Mouse (Mus musculus) midbrain, embryonic 11.5 days (tissue): ENCODE measurements around the gene Il10rb. TPM values are rescaled to one million over a fixed set of nuclear protein-coding genes. Genes with fewer than 3 reads are reported as not detected.

Source experiments
- ATAC-seq: fragments of 200-750 bp; cut with Nextera tagmentation; 2 replicates; pipeline ENCODE4 v1.8.0; 2017; ENCODE audit warnings: moderate TSS enrichment, moderate library complexity; ENCODE audit not compliant: low FRiP score
- DNase-seq: peaks from one replicate; pipeline ENCODE4 v3.0.0; 2015; ENCODE audit warnings: low spot score; ENCODE audit errors: missing footprints
- H3K27ac ChIP-seq: fragments of 300-500 bp; sonication (generic); 2 replicates; pipeline ENCODE4 v1.5.1; 2014; ENCODE audit warnings: low read depth, low read length
- H3K27me3 ChIP-seq: fragments of 300-500 bp; sonication (generic); 2 replicates; pipeline ENCODE4 v1.6.1; 2014; ENCODE audit warnings: mild to moderate bottlenecking, low read length, moderate library complexity, mixed read lengths; ENCODE audit not compliant: control insufficient read depth, insufficient read depth
- H3K36me3 ChIP-seq: fragments of 300-500 bp; sonication (generic); 2 replicates; pipeline ENCODE4 v1.6.1; 2014; ENCODE audit warnings: mild to moderate bottlenecking, low read length, moderate library complexity, mixed read lengths; ENCODE audit not compliant: control insufficient read depth, insufficient read depth
- H3K4me1 ChIP-seq: fragments of 300-500 bp; sonication (generic); 2 replicates; pipeline ENCODE4 v1.6.1; 2014; ENCODE audit warnings: low read length; ENCODE audit not compliant: control insufficient read depth, insufficient read depth
- H3K4me2 ChIP-seq: fragments of 300-500 bp; sonication (generic); 2 replicates; pipeline ENCODE4 v1.6.1; 2014; ENCODE audit warnings: mild to moderate bottlenecking, moderate library complexity
- H3K4me3 ChIP-seq: fragments of 300-500 bp; sonication (generic); 2 replicates; pipeline ENCODE4 v1.5.1; 2014; ENCODE audit warnings: low read depth, low read length
- H3K9ac ChIP-seq: fragments of 300-500 bp; sonication (generic); 2 replicates; pipeline ENCODE4 v1.6.1; 2014; ENCODE audit warnings: low read length
- H3K9me3 ChIP-seq: fragments of 300-500 bp; sonication (generic); 2 replicates; pipeline ENCODE4 v1.6.1; 2016; ENCODE audit warnings: low read length; ENCODE audit not compliant: control insufficient read depth
- WGBS: fragments of 180-500 bp; shearing (Covaris S2); extraction: QIAGEN DNeasy Blood & Tissue Kit; methylation state at CpG from one replicate; pipeline ENCODE4 v1.1.7; 2014; 5-methylcytosine and 5-hydroxymethylcytosine counted together
- polyA plus RNA-seq: library from polyadenylated mRNA; unstranded; fragments of >200 nt; fragmentation: Nextera tagmentation; extraction: Ambion mirVana; gene quantifications from 2 replicates; pipeline ENCODE4 v1.2.1, GENCODE M21; 2014

Gene Il10rb
- 8.1 and 8.5 TPM in 2 replicates for polyA plus RNA-seq

- H3K27ac ChIP-seq = no peak within 1 kb of the TSS
- DNase-seq = peak; percentile 94
- peak within 1 kb of the TSS; percentile 100 for H3K4me2 ChIP-seq
- no peaks in the 10 kb centered on the region; the same call in 1 of the 2 replicates for H3K36me3 ChIP-seq
- H3K9me3 ChIP-seq = no peaks in the 10 kb centered on the region
- 8% methylated on average over 50 of the region's 51 CpGs for WGBS
- peak; percentile 83 for ATAC-seq
- peak within 1 kb of the TSS; percentile 68 for H3K4me3 ChIP-seq
- H3K9ac ChIP-seq = peak within 1 kb of the TSS; percentile 77
- peaks cover 3% of the 10 kb centered on the region; the same call in 1 of the 2 replicates for H3K4me1 ChIP-seq
- H3K27me3 ChIP-seq = no peaks in the 10 kb centered on the region
These were observed at the start of gene Il10rb for GRCm38 (mm10) chr16:91405640-91406584. TSS of gene Il10rb (plus strand) at chr16:91406164.

- Histone ChIP-seq H3K36me3 (no peaks in the 10 kb centered on the region), H3K4me2 (no peak overlapping the region), H3K27me3 (peaks cover 4% of the 10 kb centered on the region; the same call in 1 of the 2 replicates), H3K4me1 (no peaks in the 10 kb centered on the region), H3K27ac (no peak overlapping the region), H3K9ac (no peak overlapping the region), H3K9me3 (no peaks in the 10 kb centered on the region), H3K4me3 (no peak overlapping the region)
- ATAC-seq (no peak), DNase-seq (no peak)
- WGBS = 83% methylated on average over 10 of the region's 10 CpGs
These were observed 49.0 kb upstream of the Il10rb start for GRCm38 (mm10) chr16:91356760-91357525.

GRCm38 (mm10) chr16:91357526-91357900 is 48.5 kb upstream of the Il10rb start:
- H3K9me3 ChIP-seq = no peaks in the 10 kb centered on the region

GRCm38 (mm10) chr16:91358555-91358954 is 47.4 kb upstream of the Il10rb start:
- WGBS = 41% methylated on average over 8 of the region's 8 CpGs
- Histone ChIP-seq H3K4me2 (no peak overlapping the region), H3K4me1 (no peaks in the 10 kb centered on the region), H3K27me3 (no peaks in the 10 kb centered on the region), H3K9ac (no peak overlapping the region), H3K4me3 (no peak overlapping the region), H3K9me3 (no peaks in the 10 kb centered on the region), H3K27ac (no peak overlapping the region), H3K36me3 (no peaks in the 10 kb centered on the region)
- ATAC-seq (peak; percentile 30), DNase-seq (peak; percentile 99)

More at GRCm38 (mm10) chr16:91357526-91357900, 48.5 kb upstream of the Il10rb start:
- ATAC-seq (no peak), DNase-seq (no peak)
- Histone ChIP-seq H3K4me2 (no peak overlapping the region), H3K36me3 (no peaks in the 10 kb centered on the region), H3K27me3 (peaks cover 4% of the 10 kb centered on the region; the same call in 1 of the 2 replicates), H3K9ac (no peak overlapping the region), H3K4me3 (no peak overlapping the region), H3K4me1 (no peaks in the 10 kb centered on the region), H3K27ac (no peak overlapping the region)
- 60% methylated on average over 10 of the region's 10 CpGs for WGBS

- no peak overlapping the region for H3K9ac ChIP-seq
- no peak overlapping the region for H3K4me3 ChIP-seq
- H3K27me3 ChIP-seq = no peaks in the 10 kb centered on the region
- no peaks in the 10 kb centered on the region for H3K9me3 ChIP-seq
- WGBS = 94% methylated on average over 13 of the region's 13 CpGs
- no peak overlapping the region for H3K27ac ChIP-seq
- no peak overlapping the region for H3K4me2 ChIP-seq
- no peaks in the 10 kb centered on the region for H3K36me3 ChIP-seq
- DNase-seq (no peak), ATAC-seq (no peak)
- no peaks in the 10 kb centered on the region for H3K4me1 ChIP-seq
These were observed 46.4 kb upstream of the Il10rb start for GRCm38 (mm10) chr16:91359531-91359930.

- Histone ChIP-seq H3K36me3 (no peaks in the 10 kb centered on the region), H3K27me3 (no peaks in the 10 kb centered on the region), H3K9ac (no peak overlapping the region), H3K27ac (no peak overlapping the region), H3K4me3 (no peak overlapping the region), H3K4me2 (no peak overlapping the region), H3K4me1 (no peaks in the 10 kb centered on the region), H3K9me3 (no peaks in the 10 kb centered on the region)
- no peak for ATAC-seq
- WGBS = 53% methylated on average over 3 of the region's 3 CpGs
- peak; percentile 73 for DNase-seq
These were observed 45.8 kb upstream of the Il10rb start for GRCm38 (mm10) chr16:91360162-91360561.

GRCm38 (mm10) chr16:91362006-91362405 is 44.0 kb upstream of the Il10rb start:
- no peaks in the 10 kb centered on the region for H3K27me3 ChIP-seq
- ATAC-seq = no peak
- H3K4me1 ChIP-seq = no peaks in the 10 kb centered on the region
- H3K4me2 ChIP-seq = no peak overlapping the region
- WGBS = 68% methylated on average over 2 of the region's 2 CpGs
- no peak overlapping the region for H3K27ac ChIP-seq
- DNase-seq = no peak
- H3K4me3 ChIP-seq = no peak overlapping the region
- H3K9me3 ChIP-seq = no peaks in the 10 kb centered on the region
- no peak overlapping the region for H3K9ac ChIP-seq
- H3K36me3 ChIP-seq = no peaks in the 10 kb centered on the region

- no peak overlapping the region for H3K9ac ChIP-seq
- no peak overlapping the region for H3K27ac ChIP-seq
- H3K36me3 ChIP-seq = no peaks in the 10 kb centered on the region
- WGBS = 82% methylated on average over 12 of the region's 12 CpGs
- H3K4me3 ChIP-seq = no peak overlapping the region
- ATAC-seq (no peak), DNase-seq (no peak)
- H3K4me1 ChIP-seq = no peaks in the 10 kb centered on the region
- no peaks in the 10 kb centered on the region for H3K9me3 ChIP-seq
- H3K4me2 ChIP-seq = no peak overlapping the region
- H3K27me3 ChIP-seq = no peaks in the 10 kb centered on the region
These were observed 43.2 kb upstream of the Il10rb start for GRCm38 (mm10) chr16:91362616-91363272.
